Mouse (Mus musculus) embryonic stem cell, embryonic (primary cell): ENCODE data around the gene Gm42791.

ENCODE experiments used
- CTCF ChIA-PET, 4 experiments: fragments of 300-600 bp in 2 of 4; fragments of 350-600 bp in 2 of 4; sonication (Branson Sonifier 250); formaldehyde crosslinking; loops; one replicate each; lab custom pipeline; 2022; ENCODE audit warnings: inconsistent platforms in 2 of 4; lab: Charles Lee
- POLR2A ChIA-PET, 4 experiments: fragments of 300-600 bp in 2 of 4; fragments of 350-600 bp in 2 of 4; sonication (Branson Sonifier 250); formaldehyde crosslinking; loops; one replicate each; lab custom pipeline; 2022; ENCODE audit warnings: antibody characterized with exemption in 4 of 4, inconsistent platforms in 1 of 4; lab: Charles Lee

The Gm42791 gene

GRCm38 (mm10) chr5:148972167-148972566 is 22.8 kb downstream of the Gm42791 start:
- CTCF ChIA-PET: interaction anchor here in 1 of 4 experiments (1.5 kb wide), 1 partner anchor 20 kb away, joined by 4 read pairs; no protein-coding TSS in a partner anchor

GRCm38 (mm10) chr5:148969648-148970047 is 25.3 kb downstream of the Gm42791 start:
- ChIA-PET POLR2A (interaction anchor here in 3 of 4 experiments (0.6 to 1.9 kb wide), 9 partner anchors 10 to 410 kb away, joined by 3 to 11 read pairs (median 4); no protein-coding TSS in a partner anchor), CTCF (interaction anchor here (0.5 to 1.0 kb wide), 14 partner anchors 11 to 1054 kb away, joined by 3 to 9 read pairs (median 3); partner anchors contain the start of gene Katnal1 (in 1 of the 4))

More at GRCm38 (mm10) chr5:148972167-148972566, 22.8 kb downstream of the Gm42791 start:
- POLR2A ChIA-PET: no interaction called here

- ChIA-PET CTCF (interaction anchor here (0.6 to 1.0 kb wide), 8 partner anchors 11 to 279 kb away, joined by 3 to 6 read pairs (median 3); no protein-coding TSS in a partner anchor), POLR2A (interaction anchor here in 3 of 4 experiments (0.6 to 1.9 kb wide), 7 partner anchors 9 to 410 kb away, joined by 3 to 11 read pairs (median 4); no protein-coding TSS in a partner anchor)
Measured at GRCm38 (mm10) chr5:148968958-148969576, 25.9 kb downstream of the Gm42791 start.

- CTCF ChIA-PET: interaction anchor here in 3 of 4 experiments (0.6 to 1.0 kb wide), 7 partner anchors 10 to 355 kb away, joined by 3 to 7 read pairs (median 3); no protein-coding TSS in a partner anchor
Measured at GRCm38 (mm10) chr5:148968179-148968578, 26.8 kb downstream of the Gm42791 start.

GRCm38 (mm10) chr5:148966395-148966794 is 28.6 kb downstream of the Gm42791 start:
- CTCF ChIA-PET: interaction anchor here in 1 of 4 experiments (1.4 kb wide), 1 partner anchor 8 kb away, joined by 3 read pairs; no protein-coding TSS in a partner anchor

More at GRCm38 (mm10) chr5:148968179-148968578, 26.8 kb downstream of the Gm42791 start:
- POLR2A ChIA-PET: interaction anchor here in 1 of 4 experiments (0.7 to 1.5 kb wide), 5 partner anchors 9 to 159 kb away, joined by 3 to 4 read pairs (median 4); no protein-coding TSS in a partner anchor

GRCm38 (mm10) chr5:148965691-148966333 is 29.1 kb downstream of the Gm42791 start:
- ChIA-PET CTCF (interaction anchor here in 3 of 4 experiments (0.7 to 1.0 kb wide), 6 partner anchors 19 to 492 kb away, joined by 3 to 5 read pairs (median 4); partner anchors contain the start of genes Hmgb1 (in 1 of the 3) and Uspl1 (in 1 of the 3)), POLR2A (interaction anchor here in 2 of 4 experiments (0.7 to 1.4 kb wide), 6 partner anchors 12 to 178 kb away, joined by 3 to 4 read pairs (median 3); no protein-coding TSS in a partner anchor)

More at GRCm38 (mm10) chr5:148966395-148966794, 28.6 kb downstream of the Gm42791 start:
- POLR2A ChIA-PET: interaction anchor here in 1 of 4 experiments (0.7 to 1.4 kb wide), 3 partner anchors 12 to 145 kb away, joined by 3 read pairs; no protein-coding TSS in a partner anchor

- ChIA-PET POLR2A (interaction anchor here in 3 of 4 experiments (0.7 to 1.4 kb wide), 5 partner anchors 12 to 177 kb away, joined by 3 to 4 read pairs (median 3); no protein-coding TSS in a partner anchor), CTCF (interaction anchor here in 3 of 4 experiments (0.7 to 1.0 kb wide), 5 partner anchors 20 to 492 kb away, joined by 3 to 5 read pairs (median 4); no protein-coding TSS in a partner anchor)
Measured at GRCm38 (mm10) chr5:148965089-148965591, 29.8 kb downstream of the Gm42791 start.

- CTCF ChIA-PET: interaction anchor here in 1 of 4 experiments (0.5 kb wide), 1 partner anchor 253 kb away, joined by 3 read pairs; no protein-coding TSS in a partner anchor
- POLR2A ChIA-PET: interaction anchor here in 2 of 4 experiments (0.6 to 1.1 kb wide), 2 partner anchors 13 to 1003 kb away, joined by 3 to 4 read pairs; no protein-coding TSS in a partner anchor
Measured at GRCm38 (mm10) chr5:148964251-148964650, 30.7 kb downstream of the Gm42791 start.

- POLR2A ChIA-PET: interaction anchor here (0.6 to 2.2 kb wide), 22 partner anchors 9 to 682 kb away, joined by 3 to 11 read pairs (median 4); partner anchors contain the start of genes Hmgb1 (in 1 of the 4), Katnal1 (in 1 of the 4) and Uspl1 (in 1 of the 4)
- CTCF ChIA-PET: interaction anchor here in 3 of 4 experiments (0.6 to 2.9 kb wide), 9 partner anchors 8 to 680 kb away, joined by 3 to 9 read pairs (median 5); no protein-coding TSS in a partner anchor
Measured at GRCm38 (mm10) chr5:148960211-148960610, 34.7 kb downstream of the Gm42791 start.

- ChIA-PET CTCF (interaction anchor here (0.5 to 2.9 kb wide), 34 partner anchors 8 to 889 kb away, joined by 3 to 9 read pairs (median 4); partner anchors contain the start of gene Katnal1 (in 1 of the 4)), POLR2A (interaction anchor here (0.6 to 2.7 kb wide), 30 partner anchors 10 to 683 kb away, joined by 3 to 11 read pairs (median 3); partner anchors contain the start of genes Hmgb1 (in 1 of the 4), Katnal1 (in 1 of the 4) and Uspl1 (in 1 of the 4))
Measured at GRCm38 (mm10) chr5:148959068-148959990, 35.6 kb downstream of the Gm42791 start.

- ChIA-PET CTCF (interaction anchor here (0.6 to 2.9 kb wide), 33 partner anchors 9 to 417 kb away, joined by 3 to 9 read pairs (median 4); partner anchors contain the start of gene Katnal1 (in 1 of the 4)), POLR2A (interaction anchor here in 2 of 4 experiments (0.6 to 2.7 kb wide), 10 partner anchors 11 to 621 kb away, joined by 3 to 11 read pairs (median 3); no protein-coding TSS in a partner anchor)
Measured at GRCm38 (mm10) chr5:148958355-148958754, 36.6 kb downstream of the Gm42791 start.

GRCm38 (mm10) chr5:148956898-148957535 is 37.9 kb downstream of the Gm42791 start:
- POLR2A ChIA-PET: interaction anchor here in 3 of 4 experiments (0.6 to 2.7 kb wide), 10 partner anchors 13 to 394 kb away, joined by 3 to 9 read pairs (median 4); partner anchors contain the start of genes Hmgb1 (in 1 of the 3) and Uspl1 (in 1 of the 3)
- CTCF ChIA-PET: interaction anchor here in 3 of 4 experiments (0.5 to 2.2 kb wide), 13 partner anchors 10 to 149 kb away, joined by 3 to 9 read pairs (median 4); partner anchors contain the start of gene Katnal1 (in 1 of the 3)

GRCm38 (mm10) chr5:148956091-148956490 is 38.9 kb downstream of the Gm42791 start:
- POLR2A ChIA-PET: interaction anchor here in 2 of 4 experiments (1.3 kb wide), 4 partner anchors 28 to 228 kb away, joined by 3 to 6 read pairs (median 4); partner anchors contain the start of genes Hmgb1 (in 1 of the 2) and Uspl1 (in 1 of the 2)
- CTCF ChIA-PET: interaction anchor here (0.6 to 2.2 kb wide), 12 partner anchors 10 to 199 kb away, joined by 3 to 8 read pairs (median 4); no protein-coding TSS in a partner anchor

- POLR2A ChIA-PET: interaction anchor here in 1 of 4 experiments (0.9 to 1.3 kb wide), 2 partner anchors 157 to 596 kb away, joined by 3 to 4 read pairs; no protein-coding TSS in a partner anchor
- CTCF ChIA-PET: interaction anchor here in 3 of 4 experiments (0.6 to 2.2 kb wide), 5 partner anchors 10 to 147 kb away, joined by 3 to 6 read pairs (median 4); no protein-coding TSS in a partner anchor
Measured at GRCm38 (mm10) chr5:148955575-148955974, 39.4 kb downstream of the Gm42791 start.
